In the genomic region with DNA sequence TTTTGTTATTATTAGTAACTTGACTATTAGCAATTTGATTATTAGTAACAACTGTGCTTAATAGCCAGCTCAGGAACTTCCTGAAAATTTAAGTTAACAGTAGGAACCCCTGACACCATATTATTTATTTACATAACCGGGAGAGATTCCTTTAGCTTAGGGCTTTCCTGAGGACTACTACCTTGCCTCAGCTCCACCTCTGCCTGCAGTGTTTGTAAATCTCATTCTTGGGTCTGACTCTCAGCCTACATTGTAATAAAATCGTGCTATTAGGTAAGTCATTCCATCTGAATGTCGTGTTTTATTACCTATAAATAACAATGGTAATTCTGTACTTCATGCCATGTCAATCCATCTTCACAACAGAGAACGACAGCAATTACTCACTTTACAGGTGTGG, we compare ENCODE assay signal across 28 mouse cellular contexts.
"Had no signal": no experiment of that assay in that cellular context is flagged by ENCODE, and none has a peak within 500 bp of the region (broad histone marks: within the 10 kb centered on the region; RNA-seq: fewer than 3 reads in every experiment).

No protein-coding gene starts in this region.

- H3K36me3 ChIP-seq: heart, embryonic 10.5 days; heart, embryonic 12.5 days; hindbrain, embryonic 10.5 days; hindbrain, embryonic 12.5 days; kidney, embryonic 15.5 days; limb, embryonic 10.5 days; limb, embryonic 12.5 days; liver, embryonic 13.5 days had no signal

- H3K9me3 ChIP-seq: heart, embryonic 10.5 days; heart, embryonic 12.5 days; hindbrain, embryonic 10.5 days; hindbrain, embryonic 12.5 days; kidney, embryonic 15.5 days; limb, embryonic 10.5 days; limb, embryonic 12.5 days; liver, embryonic 13.5 days had no signal

- H3K27me3 ChIP-seq: heart, embryonic 12.5 days; hindbrain, embryonic 12.5 days; kidney, embryonic 15.5 days; limb, embryonic 12.5 days; liver, embryonic 13.5 days had no signal

- H3K4me1 ChIP-seq: heart, embryonic 10.5 days; hindbrain, embryonic 10.5 days; hindbrain, embryonic 12.5 days; kidney, embryonic 15.5 days; liver, embryonic 13.5 days had no signal

- H3K4me3 ChIP-seq: heart, embryonic 10.5 days; heart, embryonic 12.5 days; hindbrain, embryonic 10.5 days; hindbrain, embryonic 12.5 days; kidney, embryonic 15.5 days; layer of hippocampus, adult 2 months; left cerebral cortex, adult 2 months; limb, embryonic 10.5 days; limb, embryonic 12.5 days; liver, embryonic 13.5 days had no signal

- DNase-seq: forebrain, postnatal 0 days; gastrocnemius, postnatal 14 days; gastrocnemius, postnatal 36 days; heart, adult 11 months; heart, postnatal 10 days; heart, postnatal 4 days; kidney, adult 11 months; kidney, adult 2 months; kidney, adult 9 months; kidney, postnatal 14 days; kidney, postnatal 36 days; layer of hippocampus, adult 9-11 months; liver; liver, embryonic 13.5 days had no signal

- ATAC-seq: forebrain, postnatal 0 days; hindbrain, embryonic 16.5 days; inflammation-experienced regulatory T-cells, adult 6 months had no signal

- H3K4me2 ChIP-seq: heart, embryonic 12.5 days; hindbrain, embryonic 12.5 days; hindbrain, embryonic 14.5 days; kidney, embryonic 15.5 days; limb, embryonic 12.5 days; liver, embryonic 11.5 days; liver, embryonic 13.5 days had no signal

- H3K27ac ChIP-seq: heart, embryonic 10.5 days; hindbrain, embryonic 10.5 days; hindbrain, embryonic 12.5 days; hindbrain, embryonic 14.5 days; kidney, embryonic 15.5 days; kidney, postnatal 0 days; layer of hippocampus, adult 2 months; left cerebral cortex, adult 2 months; limb, embryonic 10.5 days; limb, embryonic 12.5 days; liver, embryonic 13.5 days had no signal

- H3K9ac ChIP-seq: forebrain, postnatal 0 days; heart, embryonic 12.5 days; hindbrain, embryonic 12.5 days; hindbrain, embryonic 14.5 days; kidney, embryonic 15.5 days; limb, embryonic 12.5 days; liver, embryonic 13.5 days had no signal
